Mouse (Mus musculus) hindbrain, embryonic 16.5 days (tissue): ENCODE measurements around the gene Mrpl11. TPM values are rescaled to one million over a fixed set of nuclear protein-coding genes. Genes with fewer than 3 reads are reported as not detected.

Experiments used
- ATAC-seq: fragments of 200-750 bp; cut with Nextera tagmentation; 2 replicates; pipeline ENCODE4 v1.8.0; 2017; ENCODE audit warnings: moderate TSS enrichment, moderate library complexity
- H3K27ac ChIP-seq: fragments of 300-500 bp; sonication (generic); 2 replicates; pipeline ENCODE4 v1.5.1; 2014; ENCODE audit warnings: low read depth, mild to moderate bottlenecking, control low read depth, low read length, moderate library complexity
- H3K27me3 ChIP-seq: fragments of 300-500 bp; sonication (generic); replicated peaks from 2 replicates; pipeline ENCODE4 v1.6.1; 2014; ENCODE audit warnings: low read length; ENCODE audit not compliant: control insufficient read depth, insufficient read depth
- H3K36me3 ChIP-seq: fragments of 300-500 bp; sonication (generic); 2 replicates; pipeline ENCODE4 v1.6.1; 2014; ENCODE audit warnings: mild to moderate bottlenecking, low read length, moderate library complexity, mixed read lengths; ENCODE audit not compliant: control insufficient read depth, insufficient read depth
- H3K4me1 ChIP-seq: fragments of 300-500 bp; sonication (generic); 2 replicates; pipeline ENCODE4 v1.6.1; 2014; ENCODE audit warnings: low read depth, low read length; ENCODE audit not compliant: control insufficient read depth, insufficient read depth
- H3K4me2 ChIP-seq: fragments of 300-500 bp; sonication (generic); 2 replicates; pipeline ENCODE4 v1.6.1; 2014; ENCODE audit warnings: mild to moderate bottlenecking, low read length, control low read depth, moderate library complexity
- H3K4me3 ChIP-seq: fragments of 300-500 bp; sonication (generic); 2 replicates; pipeline ENCODE4 v1.5.1; 2014; ENCODE audit warnings: mild to moderate bottlenecking, low read length, control low read depth, moderate library complexity
- H3K9ac ChIP-seq: fragments of 300-500 bp; sonication (generic); 2 replicates; pipeline ENCODE4 v1.6.1; 2014; ENCODE audit warnings: low read depth, mild to moderate bottlenecking, control low read depth, low read length, moderate library complexity
- H3K9me3 ChIP-seq: fragments of 300-500 bp; sonication (generic); 2 replicates; pipeline ENCODE4 v1.6.1; 2014; ENCODE audit warnings: mild to moderate bottlenecking, low read length, moderate library complexity; ENCODE audit not compliant: control insufficient read depth
- WGBS: fragments of 180-500 bp; shearing (Covaris S2); extraction: QIAGEN DNeasy Blood & Tissue Kit; methylation state at CpG from one replicate; pipeline ENCODE4 v1.1.7; 2014; 5-methylcytosine and 5-hydroxymethylcytosine counted together
- polyA plus RNA-seq: library from polyadenylated mRNA; unstranded; fragments of >200 nt; fragmentation: Nextera tagmentation; extraction: Ambion mirVana; gene quantifications from 2 replicates; pipeline ENCODE4 v1.2.1, GENCODE M21; 2015

Mrpl11 gene
- 91.6 and 106 TPM in 2 replicates for polyA plus RNA-seq

GRCm38 (mm10) chr19:4961928-4962601, at the start of gene Mrpl11:
Gene Mrpl11 (plus strand): TSS chr19:4962147.
- peak within 1 kb of the TSS; percentile 69 for H3K4me3 ChIP-seq
- peaks cover 18% of the 10 kb centered on the region for H3K36me3 ChIP-seq
- peak within 1 kb of the TSS; percentile 84 for H3K9ac ChIP-seq
- no peaks in the 10 kb centered on the region for H3K27me3 ChIP-seq
- peak; percentile 98 for ATAC-seq
- WGBS, result under 1% methylated on average over 34 of the region's 34 CpGs
- H3K9me3 ChIP-seq, result no peaks in the 10 kb centered on the region
- H3K4me2 ChIP-seq, result peak within 1 kb of the TSS; percentile 71
- H3K27ac ChIP-seq, result peak within 1 kb of the TSS; percentile 87
- peaks cover 10% of the 10 kb centered on the region for H3K4me1 ChIP-seq

DNA sequence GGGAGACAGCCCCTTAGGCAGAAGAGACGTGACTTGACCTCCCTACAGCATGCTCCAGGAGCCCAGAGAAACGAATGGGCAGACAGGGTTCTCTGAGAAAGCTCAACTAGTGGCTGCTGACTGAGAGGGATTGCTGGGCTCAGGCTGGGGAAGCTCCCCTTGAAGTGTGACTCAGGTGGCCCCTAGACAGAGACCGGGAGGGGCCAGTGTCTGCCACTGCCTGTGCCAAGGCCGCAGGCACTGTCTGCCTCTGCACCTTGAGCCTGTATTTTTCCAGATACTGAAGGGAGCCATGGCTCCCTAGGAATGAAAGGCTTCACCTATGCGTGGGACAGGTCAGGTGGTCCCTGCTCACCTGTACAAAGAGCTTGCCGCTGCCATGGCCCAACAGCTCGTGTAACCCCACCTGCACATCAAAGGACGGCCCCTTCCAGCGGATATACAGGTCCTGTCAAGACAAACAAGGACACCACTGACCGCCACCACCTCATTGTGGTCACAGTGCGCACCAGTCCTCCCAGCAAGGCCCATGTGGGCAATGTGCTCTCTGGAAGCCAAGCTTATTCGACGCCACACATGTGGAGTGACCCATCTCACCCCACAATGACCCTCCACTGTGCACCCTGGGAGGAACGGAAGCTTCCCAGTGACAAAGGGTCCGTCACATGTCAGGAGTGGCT, 45.9 kb upstream of the Mrpl11 start:
- Histone ChIP-seq H3K27me3 (no peaks in the 10 kb centered on the region), H3K4me3 (no peak overlapping the region), H3K27ac (no peak overlapping the region), H3K9ac (no peak overlapping the region), H3K9me3 (no peaks in the 10 kb centered on the region), H3K4me2 (no peak overlapping the region), H3K4me1 (no peaks in the 10 kb centered on the region), H3K36me3 (peaks cover 66% of the 10 kb centered on the region)
- WGBS, result 89% methylated on average over 15 of the region's 15 CpGs
- ATAC-seq, result no peak

- Histone ChIP-seq H3K27ac (no peak overlapping the region), H3K36me3 (peaks cover 67% of the 10 kb centered on the region), H3K4me1 (no peaks in the 10 kb centered on the region), H3K9me3 (no peaks in the 10 kb centered on the region), H3K4me3 (no peak overlapping the region), H3K9ac (no peak overlapping the region), H3K4me2 (no peak overlapping the region), H3K27me3 (no peaks in the 10 kb centered on the region)
- ATAC-seq, result no peak
- WGBS, result 87% methylated on average over 9 of the region's 10 CpGs
Observed at GRCm38 (mm10) chr19:4916827-4917226, 45.1 kb upstream of the Mrpl11 start.

DNA sequence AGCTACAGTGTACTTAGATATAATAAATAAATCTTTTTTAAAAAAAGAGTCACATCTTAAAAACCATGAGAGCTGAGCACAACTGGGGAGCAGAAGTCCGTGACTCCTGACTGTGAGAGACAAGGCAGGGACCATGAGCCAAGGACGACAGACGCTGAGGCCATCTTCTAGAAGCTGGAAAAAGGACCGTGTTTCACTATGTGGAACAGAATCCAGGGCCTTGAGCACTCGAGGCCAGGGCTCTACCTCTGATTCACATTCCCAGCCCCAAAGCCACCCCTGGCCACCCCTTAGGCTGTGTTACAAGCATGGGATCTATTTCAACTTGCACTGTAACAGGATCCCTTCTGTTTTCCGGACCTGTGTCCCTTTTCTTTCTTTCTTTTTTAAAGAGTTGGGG, 42.3 kb upstream of the Mrpl11 start:
- peaks cover 69% of the 10 kb centered on the region for H3K36me3 ChIP-seq
- 89% methylated on average over 6 of the region's 6 CpGs for WGBS
- no peak for ATAC-seq

DNA sequence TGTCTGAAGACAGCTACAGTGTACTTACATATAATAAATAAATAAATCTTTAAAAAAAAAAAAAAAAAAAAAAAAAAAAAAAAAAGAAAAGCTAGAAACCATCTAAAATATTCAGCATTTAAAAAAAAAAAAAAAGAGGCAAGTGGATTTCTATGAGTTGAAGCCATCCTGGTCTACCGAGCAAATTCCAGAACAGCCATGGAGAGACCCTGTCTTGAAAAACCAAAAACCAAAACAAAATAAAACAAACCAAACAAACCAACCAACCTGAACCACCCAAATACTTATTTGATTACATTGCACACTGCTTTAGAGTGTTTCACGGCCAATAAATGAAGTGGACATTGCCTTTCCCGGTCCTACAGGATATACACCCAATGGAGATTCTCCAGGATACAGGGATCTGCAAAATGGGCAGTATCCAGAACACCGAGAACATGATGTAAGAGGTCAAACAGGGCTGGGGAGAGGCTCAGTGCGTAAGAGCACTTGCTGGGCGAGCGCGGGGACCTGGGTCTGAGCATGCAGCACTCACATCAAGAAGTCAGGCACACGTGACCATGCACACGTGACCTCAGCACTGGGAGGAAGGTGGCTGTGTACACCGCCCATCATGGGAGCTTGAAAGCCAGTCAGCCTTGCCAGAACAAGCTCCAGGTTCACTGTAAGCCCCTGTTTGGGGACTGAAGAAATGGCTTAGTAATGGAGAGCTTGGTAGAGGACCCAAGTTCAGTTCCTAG, 36.7 kb upstream of the Mrpl11 start:
- no peak overlapping the region for H3K4me3 ChIP-seq
- H3K9ac ChIP-seq, result no peak overlapping the region
- H3K9me3 ChIP-seq, result no peaks in the 10 kb centered on the region
- no peak overlapping the region for H3K27ac ChIP-seq
- peaks cover 30% of the 10 kb centered on the region for H3K36me3 ChIP-seq
- no peaks in the 10 kb centered on the region for H3K27me3 ChIP-seq
- peaks cover 22% of the 10 kb centered on the region for H3K4me1 ChIP-seq
- ATAC-seq, result no peak
- WGBS, result 96% methylated on average over 11 of the region's 11 CpGs
- H3K4me2 ChIP-seq, result no peak overlapping the region

More for the DNA sequence above, 42.3 kb upstream of the Mrpl11 start:
- no peak overlapping the region for H3K9ac ChIP-seq
- no peak overlapping the region for H3K4me2 ChIP-seq
- H3K27ac ChIP-seq, result no peak overlapping the region
- no peak overlapping the region for H3K4me3 ChIP-seq
- H3K4me1 ChIP-seq, result no peaks in the 10 kb centered on the region
- H3K9me3 ChIP-seq, result no peaks in the 10 kb centered on the region
- H3K27me3 ChIP-seq, result no peaks in the 10 kb centered on the region

GRCm38 (mm10) chr19:4927904-4928531, 33.9 kb upstream of the Mrpl11 start, which contains the start of gene Dpp3:
Gene Dpp3 (minus strand): TSS chr19:4928287.
- H3K4me1 ChIP-seq, result peaks cover 22% of the 10 kb centered on the region
- under 1% methylated on average over 32 of the region's 32 CpGs for WGBS
- H3K9me3 ChIP-seq, result no peaks in the 10 kb centered on the region
- peak within 1 kb of the TSS; percentile 75 for H3K4me3 ChIP-seq
- peak within 1 kb of the TSS; percentile 74 for H3K9ac ChIP-seq
- peak within 1 kb of the TSS; percentile 59 for H3K4me2 ChIP-seq
- no peaks in the 10 kb centered on the region for H3K27me3 ChIP-seq
- ATAC-seq, result peak; percentile 98
- H3K36me3 ChIP-seq, result peaks cover 10% of the 10 kb centered on the region; the same call in 1 of the 2 replicates
- H3K27ac ChIP-seq, result peak within 1 kb of the TSS; percentile 79

DNA sequence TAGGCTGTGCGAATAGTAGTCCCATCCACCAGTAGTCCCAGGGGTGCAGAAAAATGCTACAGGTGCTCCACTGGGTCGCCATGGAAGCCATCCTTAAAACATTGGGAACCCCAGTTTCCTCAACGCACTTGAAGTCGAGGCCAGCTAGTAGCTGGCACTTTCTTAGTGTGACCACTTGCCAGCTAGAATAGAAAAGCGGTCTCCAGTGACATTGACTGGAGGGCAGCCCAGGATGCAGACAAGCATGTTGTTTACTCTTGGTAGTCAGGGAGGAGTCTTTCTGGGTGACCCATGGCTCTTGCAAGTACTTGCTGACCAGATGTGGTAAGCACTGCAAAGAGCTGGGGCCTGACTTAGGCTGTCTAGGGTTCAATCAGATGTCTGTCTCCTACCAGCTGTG, 33.2 kb upstream of the Mrpl11 start:
- peak overlapping the region; percentile 79 for H3K27ac ChIP-seq
- H3K9ac ChIP-seq, result peak overlapping the region; percentile 74
- H3K9me3 ChIP-seq, result no peaks in the 10 kb centered on the region
- peak; percentile 16 for ATAC-seq
- H3K4me1 ChIP-seq, result peaks cover 22% of the 10 kb centered on the region
- H3K4me2 ChIP-seq, result peak overlapping the region; percentile 59
- 51% methylated on average over 5 of the region's 5 CpGs for WGBS
- no peaks in the 10 kb centered on the region for H3K27me3 ChIP-seq
- peak overlapping the region; percentile 75 for H3K4me3 ChIP-seq
- H3K36me3 ChIP-seq, result peaks cover 7% of the 10 kb centered on the region

- Histone ChIP-seq H3K36me3 (peaks cover 9% of the 10 kb centered on the region), H3K9me3 (no peaks in the 10 kb centered on the region), H3K4me1 (peaks cover 5% of the 10 kb centered on the region), H3K4me3 (no peak overlapping the region), H3K4me2 (no peak overlapping the region), H3K9ac (no peak overlapping the region), H3K27ac (no peak overlapping the region), H3K27me3 (no peaks in the 10 kb centered on the region)
- no peak for ATAC-seq
- WGBS, result 82% methylated on average over 2 of the region's 2 CpGs
Observed at GRCm38 (mm10) chr19:4936896-4937295, 25.1 kb upstream of the Mrpl11 start.
